Mouse (Mus musculus) spleen, adult 2 months (tissue): Measurements from ENCODE around the gene Pros1.

Source experiments
- CTCF ChIP-seq: fragments of 200-500 bp; IDR thresholded peaks from 2 replicates; pipeline ENCODE4 v1.5.1; 2011; ENCODE audit warnings: mild to moderate bottlenecking, inconsistent platforms; ENCODE audit not compliant: insufficient read depth, insufficient read length, insufficient replicate concordance; ENCODE audit errors: extremely low read depth
- POLR2A ChIP-seq: fragments of 200-500 bp; IDR thresholded peaks from 2 replicates; pipeline ENCODE4 v1.6.1; 2011; ENCODE audit warnings: low read depth, low read length, inconsistent platforms

DNA sequence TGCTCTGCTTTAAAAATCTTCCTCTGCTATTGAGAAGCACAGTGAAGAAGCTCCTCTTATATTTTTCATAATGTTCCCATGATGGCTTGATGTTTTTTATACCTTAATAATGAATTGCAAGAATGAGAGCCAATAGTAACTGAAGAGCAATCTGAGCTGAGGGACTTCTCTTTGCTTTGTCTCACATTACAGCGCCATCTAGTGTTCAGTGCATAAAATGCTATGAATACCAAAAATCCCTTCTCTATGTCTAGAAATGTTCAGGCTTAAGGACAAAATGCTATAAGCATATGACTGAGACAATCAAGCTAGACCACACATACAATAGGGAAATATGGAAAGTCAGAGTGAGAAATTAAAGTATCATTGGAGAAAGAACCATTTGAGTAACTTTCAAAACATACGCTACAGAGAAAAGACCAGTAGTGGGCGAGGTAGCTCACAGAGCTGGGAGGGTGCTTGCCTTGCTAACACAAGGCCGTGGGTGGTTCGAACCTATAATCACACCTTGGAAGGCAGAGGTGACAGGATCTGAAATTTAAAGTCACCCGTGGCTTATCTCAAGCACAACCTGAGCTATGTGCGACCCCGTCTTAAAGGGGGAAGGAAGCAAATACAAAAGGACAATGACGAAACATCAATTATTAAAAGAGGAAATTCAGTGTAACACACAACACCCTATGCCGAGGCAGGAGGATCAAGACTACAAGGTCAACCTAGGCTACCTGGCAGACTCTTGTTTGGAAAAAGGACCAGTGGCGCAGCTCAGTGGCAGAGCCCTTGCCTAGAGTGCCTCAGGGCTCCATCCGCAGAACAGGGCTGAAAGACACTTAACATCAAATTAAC, 27.7 kb upstream of the Pros1 start:
- TF ChIP-seq POLR2A (no peak), CTCF (no peak)
